Mouse (Mus musculus) left cerebral cortex, postnatal 25 days (tissue): ENCODE results near the gene Defb45. TPM values are rescaled to one million over a fixed set of nuclear protein-coding genes. Genes with fewer than 3 reads are reported as not detected.

ENCODE experiments used
- DNase-seq, 2 experiments: peaks; one replicate each; pipeline ENCODE4 v3.0.0; 2022; ENCODE audit warnings: low spot score in 2 of 2, mixed read lengths in 1 of 2
- intact Hi-C: fragments of 180-260 bp; cut with DNase I; formaldehyde crosslinking; loops from one replicate; pipeline ENCODE4 v1.15.1; 2025
- total RNA-seq, 2 experiments: library from RNA; stranded (reverse); gene quantifications; 2 replicates each; pipeline ENCODE4 v1.2.3; 2021

Gene Defb45
- total RNA-seq, 2 experiments from 2014 or later, result not detected

DNA sequence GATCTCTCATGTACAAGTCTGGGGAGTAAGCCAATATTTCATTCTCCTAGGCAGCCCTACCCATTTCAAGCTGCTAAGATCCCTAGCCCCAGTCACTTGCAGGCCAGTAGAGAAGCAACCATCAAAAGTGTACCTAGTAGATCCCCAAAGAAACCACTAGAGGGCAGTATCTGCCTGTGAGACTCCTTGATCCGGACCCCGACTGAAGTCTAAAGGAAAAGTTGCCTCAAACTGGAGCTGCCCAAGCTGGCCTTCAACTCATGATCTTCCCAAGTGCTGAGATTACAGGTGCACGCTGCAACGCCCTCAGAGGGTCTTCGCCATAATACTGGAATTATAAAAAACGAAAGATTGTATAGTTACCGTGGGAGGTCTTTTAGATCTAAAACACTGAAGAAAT, 16.4 kb upstream of the Defb45 start:
- DNase-seq, result peak; percentile 65 to 82
- intact Hi-C loops, result loop anchor here (1.0 to 10.0 kb wide), 4 partner anchors 42 to 217 kb away; partner anchors contain the start of gene Bcl2l1

DNA sequence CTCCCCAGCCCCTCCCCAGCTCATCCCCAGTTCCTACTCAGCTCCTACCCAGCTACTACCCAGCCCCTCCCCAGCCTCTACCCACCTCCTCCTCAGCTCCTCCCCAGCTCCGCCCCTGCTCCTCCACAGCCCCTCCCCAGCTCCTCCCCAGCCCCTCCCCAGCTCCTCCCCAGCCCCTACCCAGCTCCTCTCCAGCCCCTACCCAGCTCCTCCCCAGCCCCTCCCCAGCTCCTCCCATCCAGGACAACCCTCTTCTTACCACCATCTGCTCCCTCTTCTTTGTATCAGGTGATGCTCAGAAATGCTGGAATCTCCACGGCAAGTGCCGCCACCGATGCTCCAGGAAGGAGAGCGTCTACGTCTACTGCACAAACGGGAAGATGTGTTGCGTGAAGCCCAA, 13.0 kb upstream of the Defb45 start:
- DNase-seq, result peak; percentile 10 to 23
- intact Hi-C loops, result loop anchor here (10.0 kb wide), 1 partner anchor 153 kb away; no protein-coding TSS in a partner anchor

DNA sequence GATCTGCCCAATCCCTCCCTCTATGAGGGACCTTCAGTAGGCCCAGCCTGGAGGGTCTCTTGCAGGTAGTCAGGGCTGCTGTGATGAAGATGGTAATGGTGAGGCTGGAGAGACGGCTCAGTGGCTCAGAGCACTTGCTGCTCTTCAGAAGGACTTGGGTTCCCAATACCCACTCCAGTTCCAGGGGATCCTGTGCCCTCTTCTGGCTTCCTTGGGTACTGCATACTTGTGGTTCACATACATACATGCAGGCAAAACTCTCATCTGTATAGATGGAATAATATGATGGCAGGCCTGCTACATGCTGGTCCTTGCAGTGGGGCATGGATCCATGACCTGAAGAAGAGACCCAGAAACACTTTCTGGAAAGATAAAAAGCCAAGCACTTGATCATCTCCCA, 9.5 kb upstream of the Defb45 start:
- DNase-seq, result no peak
- intact Hi-C loops, result no loop called here

DNA sequence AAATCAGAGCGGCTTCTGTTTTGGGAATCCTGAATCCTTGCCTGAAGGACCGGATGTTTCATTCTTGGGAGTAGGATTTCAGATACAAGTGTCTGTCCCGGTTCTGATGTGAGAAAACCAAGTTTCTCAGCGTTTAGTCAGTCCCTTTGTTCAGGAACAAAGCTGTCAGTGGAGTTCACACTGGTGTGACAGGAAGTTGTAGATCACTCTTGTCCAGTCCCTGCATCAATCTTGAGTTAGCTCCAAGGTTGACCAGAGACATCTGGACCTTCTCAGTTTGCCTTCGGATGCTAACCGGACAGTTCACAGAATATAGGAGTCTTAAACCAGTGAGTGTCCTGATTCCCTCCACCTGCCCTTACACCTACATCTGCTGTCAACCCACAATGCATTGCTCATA, 8.5 kb upstream of the Defb45 start:
- intact Hi-C loops, result no loop called here
- DNase-seq, result no peak

DNA sequence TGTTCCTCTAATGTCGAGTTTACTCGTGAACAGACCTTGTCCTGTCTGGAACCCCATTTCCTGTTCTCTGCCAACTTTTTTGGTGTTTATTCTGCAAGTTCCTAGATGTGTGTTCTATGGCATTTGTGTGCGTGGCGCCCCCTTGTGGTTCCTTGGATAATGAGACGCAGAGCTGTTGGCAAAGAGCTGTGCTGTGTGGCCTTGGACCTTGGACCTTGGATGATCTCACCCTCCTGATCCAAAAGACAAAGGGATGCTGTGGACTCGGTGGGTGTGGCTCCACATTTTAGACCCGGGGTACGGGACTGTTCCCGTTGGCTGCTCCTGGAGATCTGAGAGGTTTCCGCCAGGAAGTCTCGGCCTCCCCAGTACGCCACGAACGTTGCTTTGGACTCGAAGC, 4.9 kb upstream of the Defb45 start, which contains the start of gene Defb36:
TSS of gene Defb36 (plus strand) at position 271 of the 400 bp plus-strand sequence.
- DNase-seq, result peak in 1 of 2 experiments; percentile 16
- intact Hi-C loops, result no loop called here

DNA sequence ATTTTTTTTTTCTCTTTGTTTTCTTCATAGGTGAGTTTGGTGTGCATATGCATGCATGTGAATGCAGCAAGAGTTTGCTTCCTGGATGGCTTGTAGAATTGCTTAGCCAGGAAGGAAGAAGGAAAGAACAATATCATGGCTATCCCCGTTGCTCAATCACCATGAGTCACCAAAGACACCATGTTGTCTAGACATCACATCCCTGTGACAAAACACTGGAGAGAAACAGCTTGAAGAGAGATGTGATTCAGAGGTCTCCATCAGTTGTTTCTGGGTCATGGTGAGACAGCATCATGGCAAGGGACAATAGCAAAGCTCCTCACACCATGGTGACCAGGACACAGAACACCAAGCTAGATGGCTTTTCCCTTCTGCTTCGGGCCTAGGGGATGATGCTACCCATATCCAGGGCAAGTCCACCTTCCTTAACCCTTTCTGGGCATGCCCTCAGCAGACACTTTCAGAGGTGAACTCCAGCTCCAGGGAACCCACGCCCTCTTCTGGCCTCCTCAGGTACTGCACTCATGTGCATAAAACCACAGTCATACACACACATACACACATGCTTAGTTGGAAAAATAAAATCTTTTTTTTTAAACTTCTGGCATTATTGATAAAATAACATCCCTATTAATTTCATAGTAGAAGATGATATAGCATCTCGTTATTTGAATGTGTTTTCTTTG, 2.2 kb upstream of the Defb45 start:
- DNase-seq, result no peak
- intact Hi-C loops, result no loop called here

DNA sequence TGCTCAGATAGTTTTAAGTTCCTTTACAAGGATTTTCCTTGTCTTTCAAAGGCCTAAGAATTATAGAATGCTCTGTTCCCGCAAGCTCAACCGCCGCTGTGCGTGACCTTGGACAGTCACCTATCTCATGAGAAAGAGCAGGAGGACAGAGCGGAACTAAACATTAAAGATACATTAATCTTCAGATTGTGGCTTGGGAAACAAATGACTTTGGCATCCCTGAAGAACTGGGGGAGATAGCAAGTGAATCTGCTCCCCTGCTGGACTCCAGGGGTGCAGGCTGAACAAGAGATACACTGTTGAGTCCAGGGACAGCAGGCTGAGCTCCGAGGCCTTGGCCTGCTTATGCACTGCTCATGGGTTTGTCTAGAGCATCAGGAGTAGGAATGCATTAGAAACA, 877 bp upstream of the Defb45 start:
- DNase-seq, result no peak
- intact Hi-C loops, result no loop called here

DNA sequence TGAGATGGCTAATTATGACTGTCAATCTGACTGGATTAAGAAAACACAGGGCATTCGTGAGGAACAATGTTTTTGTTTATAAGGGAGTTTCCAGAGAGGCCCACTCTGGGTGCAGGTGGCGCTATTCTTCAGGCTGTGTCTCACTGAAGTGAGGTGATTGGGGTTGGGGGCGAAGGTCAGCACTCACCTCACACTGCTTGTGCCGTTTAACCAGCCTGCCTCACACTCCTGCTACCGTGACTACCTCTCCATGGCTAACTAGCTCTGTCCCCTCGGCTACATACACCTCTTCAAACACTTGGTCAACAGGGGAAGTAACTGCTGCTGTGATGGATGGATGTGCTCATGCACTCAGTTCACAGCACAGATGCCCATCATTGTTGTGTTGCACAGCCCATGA, 10.2 kb downstream of the Defb45 start:
- DNase-seq, result no peak
- intact Hi-C loops, result no loop called here

DNA sequence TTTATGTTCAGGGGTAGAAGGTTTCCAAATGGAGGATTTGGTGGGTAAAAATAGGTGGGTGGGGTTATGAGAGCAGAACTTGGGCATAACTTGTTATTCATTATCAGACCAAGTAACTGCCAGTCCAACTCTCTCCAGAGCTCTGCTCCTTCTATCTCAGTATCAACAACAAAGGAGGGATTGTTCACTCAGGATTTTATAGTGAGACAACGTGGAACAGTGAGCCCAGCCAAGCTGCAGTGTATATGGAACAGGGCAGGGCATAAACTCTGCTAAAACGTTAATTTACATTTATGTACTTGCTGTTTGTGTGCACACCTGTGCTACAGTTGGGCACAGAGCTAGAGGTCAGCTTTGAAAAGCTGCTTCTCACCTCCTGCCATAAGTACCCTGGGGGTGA, 10.7 kb downstream of the Defb45 start:
- DNase-seq, result no peak
- intact Hi-C loops, result no loop called here

DNA sequence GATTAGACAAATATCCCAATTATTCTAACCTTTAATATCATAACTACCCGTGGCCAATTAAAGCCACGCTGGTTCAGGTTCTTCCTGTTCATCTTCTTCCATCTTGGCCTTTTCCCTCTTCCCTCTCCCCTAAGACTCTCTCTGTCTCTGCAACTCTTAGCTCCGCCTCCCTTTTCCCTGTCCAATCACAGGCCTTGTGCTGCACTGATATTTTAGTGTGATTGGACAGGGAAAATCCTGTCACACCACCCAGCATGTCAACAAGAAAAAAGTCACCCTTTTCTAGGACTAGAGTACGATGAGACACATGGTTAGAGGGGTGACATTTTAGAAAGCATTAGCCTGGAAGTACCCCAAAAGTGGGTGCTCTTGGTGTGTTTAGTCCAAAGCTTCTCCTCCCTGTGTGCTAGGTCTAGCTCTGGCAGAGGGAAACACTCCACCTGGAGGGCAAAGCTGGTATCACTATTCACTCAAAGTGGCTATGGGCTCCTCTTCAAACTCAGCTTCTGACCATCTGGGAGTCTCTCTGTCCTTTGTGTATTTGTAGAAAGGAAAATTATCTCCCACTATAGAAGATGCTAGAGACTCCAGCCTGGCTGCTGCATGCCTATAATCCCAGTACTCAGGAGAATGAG, 12.2 kb downstream of the Defb45 start:
- intact Hi-C loops, result no loop called here

DNA sequence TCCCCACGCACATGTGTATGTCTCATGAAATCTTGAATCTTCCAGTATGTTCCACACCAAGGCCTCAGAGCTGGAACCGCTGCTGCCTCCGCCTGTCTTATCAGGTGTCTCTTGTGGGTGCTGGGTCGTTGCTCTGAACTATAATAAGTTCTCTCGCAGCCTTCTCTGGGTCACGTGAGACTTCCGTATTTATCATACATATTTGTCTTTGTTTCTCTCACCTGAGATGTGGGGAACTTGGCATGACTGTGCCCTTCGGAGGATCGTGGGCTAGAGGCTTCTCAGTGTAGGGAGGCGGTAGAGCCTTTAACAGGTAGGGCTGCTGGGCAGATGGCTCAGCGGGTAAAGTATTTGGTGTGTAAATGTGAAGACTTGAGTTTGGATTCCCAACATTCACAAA, 18.6 kb downstream of the Defb45 start:
- intact Hi-C loops, result no loop called here
- DNase-seq, result no peak

More for the DNA sequence above, 12.2 kb downstream of the Defb45 start:
- DNase-seq, result peak in 1 of 2 experiments; percentile 5

DNA sequence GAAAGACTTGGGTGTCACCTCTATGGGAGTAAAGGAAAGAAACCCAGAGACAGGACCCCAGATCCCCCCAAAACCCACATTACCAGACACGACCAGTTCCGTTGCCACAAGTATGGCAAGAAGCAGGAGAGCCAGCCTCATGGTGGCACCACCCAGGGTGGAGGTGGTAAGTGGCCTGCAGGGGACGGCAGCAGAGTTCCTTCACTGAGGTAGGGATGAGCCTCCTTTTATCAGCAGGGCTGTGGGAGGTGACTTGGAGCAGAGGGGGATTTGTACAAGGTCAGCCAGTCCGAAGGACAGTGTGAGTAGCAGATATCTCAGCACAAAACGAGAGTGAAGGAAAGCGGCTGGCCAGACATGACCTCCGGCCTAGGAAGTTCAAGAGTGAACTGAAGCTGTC, 19.1 kb downstream of the Defb45 start, which contains the start of gene Defb19:
TSS of gene Defb19 (minus strand) at position 206 of the 400 bp plus-strand sequence.
- intact Hi-C loops, result no loop called here
- no peak for DNase-seq

DNA sequence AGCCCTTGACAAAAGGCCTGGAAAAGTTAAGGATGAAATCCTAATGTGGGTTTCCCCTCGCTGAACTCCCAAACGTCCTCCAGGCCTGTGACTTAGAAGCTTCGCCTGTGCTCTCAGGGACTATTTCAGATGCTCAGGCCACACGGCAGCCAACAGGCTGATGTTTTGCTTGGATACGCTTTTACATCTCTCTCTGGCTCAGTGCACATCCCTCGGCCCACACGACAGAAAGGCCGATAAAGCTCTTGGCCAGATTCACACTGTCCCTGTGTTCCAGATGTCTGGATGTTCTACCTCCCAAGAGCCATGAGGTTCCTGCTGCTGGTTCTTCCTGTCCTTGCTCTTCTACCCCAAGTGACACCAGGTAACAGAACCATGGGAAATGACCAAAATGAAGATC, 25.7 kb downstream of the Defb45 start:
- DNase-seq, result no peak
- intact Hi-C loops, result no loop called here

DNA sequence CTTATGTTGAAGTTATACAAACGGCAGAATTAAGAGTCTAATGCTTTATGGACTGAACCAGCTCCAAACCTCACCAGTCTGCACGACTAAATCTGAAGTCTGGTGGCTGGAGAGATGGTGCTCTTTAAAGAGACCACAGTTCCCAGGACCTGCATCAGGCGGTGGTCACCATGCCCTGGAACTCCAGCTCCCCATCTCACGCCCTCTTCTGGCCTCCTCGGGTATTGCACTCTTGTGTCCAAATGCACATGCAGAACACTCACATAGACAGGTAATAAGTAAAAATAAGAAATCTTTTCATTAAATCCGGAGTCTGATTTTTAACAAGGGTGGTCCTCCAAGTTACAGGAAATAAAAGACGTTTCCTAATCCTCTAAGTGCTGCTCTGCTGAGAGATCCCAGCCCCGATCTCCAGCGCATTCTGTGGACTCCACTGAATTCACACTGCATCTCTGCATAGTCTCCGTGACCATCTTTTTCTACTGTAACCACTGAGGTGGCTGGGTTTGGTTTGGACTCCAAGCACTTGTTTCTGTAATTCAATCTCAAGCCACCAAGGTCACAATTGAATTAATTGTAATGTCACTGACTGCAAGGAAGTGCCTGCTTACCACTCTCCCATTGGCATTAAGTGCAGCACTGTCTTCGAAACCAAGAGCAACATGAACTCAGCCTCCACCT, 26.9 kb downstream of the Defb45 start, which contains the start of gene Defb21:
TSS of gene Defb21 (plus strand) at position 631 of the 681 bp plus-strand sequence.
- intact Hi-C loops, result no loop called here

DNA sequence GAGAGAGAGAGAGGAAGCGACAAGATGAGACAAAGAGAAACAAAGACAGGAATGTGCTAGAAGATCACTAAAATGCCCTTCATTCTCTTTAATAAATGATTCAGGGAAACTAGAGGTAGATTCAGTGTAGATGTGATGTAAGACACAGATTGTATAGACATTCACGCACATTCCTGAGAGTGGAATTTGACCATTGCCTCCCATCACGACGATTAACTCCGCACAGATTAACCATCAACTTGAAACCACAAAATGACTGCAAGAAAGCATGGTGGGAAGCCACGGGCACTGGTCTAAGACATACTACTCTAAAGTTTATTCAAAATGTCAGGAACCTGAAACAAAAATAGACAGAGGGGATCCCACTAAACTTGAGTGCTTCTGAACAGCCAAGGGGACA, 28.9 kb downstream of the Defb45 start:
- DNase-seq, result no peak
- intact Hi-C loops, result no loop called here

More for the DNA sequence above, 26.9 kb downstream of the Defb45 start, which contains the start of gene Defb21:
- no peak for DNase-seq

DNA sequence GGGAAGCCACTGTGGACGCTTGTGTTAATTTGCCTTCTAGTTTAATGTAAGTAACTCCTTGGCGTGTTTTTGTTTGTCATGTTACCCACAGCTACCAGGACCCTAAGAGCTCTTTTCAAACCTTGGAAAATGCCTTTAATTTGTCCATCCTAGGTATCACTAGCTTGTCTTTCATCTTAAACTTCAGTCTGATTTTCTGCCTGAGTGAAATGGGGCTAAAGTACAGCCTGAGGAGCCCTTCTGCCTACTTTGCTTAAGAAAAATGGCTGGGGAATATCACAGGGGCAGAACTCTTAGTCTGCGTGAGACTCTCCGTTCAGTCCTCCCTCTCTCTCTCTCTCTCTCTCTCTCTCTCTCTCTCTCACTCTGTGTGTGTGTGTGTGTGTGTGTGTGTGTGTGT, 29.3 kb downstream of the Defb45 start:
- no peak for DNase-seq
- intact Hi-C loops, result no loop called here

DNA sequence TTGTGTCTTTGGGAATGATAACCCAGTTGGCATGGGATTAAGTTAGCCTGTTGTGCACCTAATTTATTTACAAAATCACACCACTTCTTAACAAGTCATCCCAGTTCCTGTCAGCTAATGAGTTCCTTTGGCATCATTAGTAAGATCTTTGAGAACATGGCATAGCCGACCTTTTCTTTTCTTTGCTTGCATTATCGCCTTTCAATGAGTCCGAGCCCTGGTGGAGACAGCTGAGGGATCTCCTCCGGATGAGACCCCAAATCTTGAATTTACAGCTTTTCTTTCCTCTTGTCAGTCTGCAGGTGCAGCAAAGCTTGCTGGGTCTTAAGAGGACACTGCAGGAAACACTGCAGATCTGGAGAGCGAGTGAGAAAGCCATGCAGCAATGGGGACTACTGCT, 30.2 kb downstream of the Defb45 start, which contains the start of gene Gm17416:
TSS of gene Gm17416 (plus strand) at position 301 of the 400 bp plus-strand sequence.
- intact Hi-C loops, result no loop called here
- DNase-seq, result no peak

DNA sequence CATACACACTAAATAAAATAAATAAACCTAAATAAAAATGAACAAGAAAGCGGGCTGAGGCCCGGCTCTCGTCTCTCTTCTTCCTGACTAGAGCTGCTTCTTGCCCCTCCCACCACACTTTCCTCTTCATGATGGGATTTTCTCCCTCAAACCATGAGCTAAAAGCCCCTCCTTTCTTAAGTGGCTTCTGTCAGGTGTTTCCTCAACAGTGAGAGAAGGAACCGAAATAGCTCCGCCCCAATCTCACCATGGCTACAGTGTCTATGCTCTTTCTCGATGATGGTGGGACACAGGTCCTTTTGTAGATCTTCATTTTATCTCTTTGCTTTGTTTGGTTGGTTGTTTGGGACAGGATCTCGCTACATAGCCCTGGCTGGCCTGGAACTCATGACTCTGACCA, 42.5 kb downstream of the Defb45 start:
- no peak for DNase-seq
- intact Hi-C loops, result no loop called here

DNA sequence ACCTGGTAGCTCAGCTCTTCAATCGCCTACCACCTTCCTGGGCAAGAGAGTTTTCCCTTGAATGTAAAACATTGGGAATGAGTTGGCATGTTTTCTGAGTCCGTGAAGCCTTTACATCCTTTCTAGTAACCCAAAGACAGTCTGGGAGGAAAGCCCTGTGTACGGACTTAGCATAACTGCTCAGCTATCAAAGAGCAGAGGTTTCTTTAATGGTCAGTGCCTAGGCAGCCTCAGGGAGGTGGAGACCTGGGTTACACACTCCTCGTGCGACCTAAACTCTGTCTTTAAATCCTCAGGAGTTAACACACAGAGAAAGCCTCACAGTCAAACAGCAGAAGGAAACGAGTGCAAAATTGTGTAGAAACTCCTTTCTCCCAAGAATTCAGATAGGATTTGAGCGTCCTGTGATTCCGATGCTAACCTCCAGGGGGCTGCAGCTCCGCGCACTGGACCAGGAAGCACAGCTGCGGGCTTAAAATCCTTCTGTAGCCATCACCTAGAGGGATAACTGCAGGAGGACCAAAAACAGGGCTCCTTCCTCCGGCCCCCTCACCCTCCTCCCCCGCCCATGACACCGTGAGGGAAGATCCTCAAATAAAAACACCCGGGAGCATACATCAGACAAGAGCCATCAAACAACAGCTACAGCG, 45.3 kb downstream of the Defb45 start:
- intact Hi-C loops, result no loop called here
- peak; percentile 69 to 77 for DNase-seq

DNA sequence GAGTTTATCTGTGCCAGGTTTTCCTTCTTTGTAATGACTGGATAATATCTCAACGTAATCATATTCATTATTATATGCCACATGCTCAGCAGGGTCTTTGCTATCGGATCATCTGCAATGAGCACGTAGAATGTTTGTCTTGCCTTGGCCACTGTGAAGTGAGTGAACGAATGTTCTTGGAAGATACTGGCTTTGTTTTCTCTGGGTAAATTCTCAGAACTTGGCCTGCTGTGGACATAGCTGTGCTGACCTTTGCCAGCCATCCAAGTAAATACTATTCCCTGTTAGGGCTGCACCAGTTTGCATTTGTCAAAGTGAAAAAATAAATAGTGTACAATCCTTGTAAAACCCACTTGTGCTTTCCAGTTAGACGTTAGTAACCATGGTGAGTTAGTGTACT, 51.1 kb downstream of the Defb45 start:
- DNase-seq, result no peak
- intact Hi-C loops, result loop anchor here (10.0 kb wide), 1 partner anchor 163 kb away; no protein-coding TSS in a partner anchor
